Mouse (Mus musculus) C2C12 (cell line): ENCODE measurements around the gene Ssr3. TPM values are rescaled to one million over a fixed set of nuclear protein-coding genes. Genes with fewer than 3 reads are reported as not detected.

Source experiments
- H3K27me3 ChIP-seq: one replicate; pipeline ENCODE4 v1.6.1; 2011; ENCODE audit not compliant: control insufficient read depth, insufficient read depth, insufficient read length
- H3K36me3 ChIP-seq: one replicate; pipeline ENCODE4 v1.6.1; 2011; ENCODE audit not compliant: control insufficient read depth, insufficient read depth
- H3K4me3 ChIP-seq: one replicate; pipeline ENCODE4 v1.5.1; 2011; ENCODE audit warnings: mild to moderate bottlenecking, control low read depth; ENCODE audit not compliant: poor library complexity, insufficient read depth, severe bottlenecking
- H3K79me2 ChIP-seq: one replicate; pipeline ENCODE4 v1.6.1; 2011; ENCODE audit not compliant: control insufficient read depth, insufficient read depth
- H3K79me3 ChIP-seq: one replicate; pipeline ENCODE4 v1.6.1; 2011; ENCODE audit warnings: low read depth, control low read depth
- H3ac ChIP-seq: one replicate; pipeline ENCODE3; 2011; ENCODE audit warnings: low read depth; ENCODE audit not compliant: control insufficient read depth, insufficient read length
- CEBPB ChIP-seq: IDR thresholded peaks from one replicate; pipeline ENCODE4 v1.6.1; 2011; ENCODE audit warnings: low read depth, mild to moderate bottlenecking, control low read depth, moderate library complexity
- CTCF ChIP-seq: IDR thresholded peaks from one replicate; pipeline ENCODE4 v1.5.1; 2011; ENCODE audit not compliant: control insufficient read depth, insufficient read depth, insufficient read length
- FOSL1 ChIP-seq: IDR thresholded peaks from one replicate; pipeline ENCODE4 v1.8.0; 2011; ENCODE audit warnings: mild to moderate bottlenecking, low read length; ENCODE audit not compliant: poor library complexity, insufficient read depth, severe bottlenecking
- MAX ChIP-seq: IDR thresholded peaks from one replicate; pipeline ENCODE4 v1.6.1; 2011; ENCODE audit warnings: mild to moderate bottlenecking, control low read depth
- MYOD1 ChIP-seq: IDR thresholded peaks from one replicate; pipeline ENCODE4 v1.6.1; 2011; ENCODE audit warnings: low read depth; ENCODE audit not compliant: control insufficient read depth, insufficient read length
- MYOG ChIP-seq: IDR thresholded peaks from one replicate; pipeline ENCODE4 v1.6.1; 2011; ENCODE audit not compliant: control insufficient read depth, insufficient read length; ENCODE audit errors: extremely low read depth
- USF1 ChIP-seq: IDR thresholded peaks from one replicate; pipeline ENCODE4 v1.6.1; 2011; ENCODE audit warnings: low read depth, mild to moderate bottlenecking, control low read depth, moderate library complexity
- polyA plus RNA-seq: library from polyadenylated mRNA; unstranded; fragments of >200 nt; fragmentation: generic; extraction: Trizol; gene quantifications from one replicate; pipeline ENCODE4 v1.2.1, GENCODE M21; 2012; ENCODE audit warnings: missing spikeins

Gene Ssr3
- polyA plus RNA-seq, 1 experiment: 94.4 TPM

GRCm38 (mm10) chr3:65358841-65359240, 33.6 kb downstream of the Ssr3 start:
- Histone ChIP-seq H3ac (no peak overlapping the region), H3K27me3 (no peaks in the 10 kb centered on the region), H3K4me3 (no peak overlapping the region), H3K79me2 (no peaks in the 10 kb centered on the region), H3K36me3 (peaks cover 9% of the 10 kb centered on the region), H3K79me3 (no peaks in the 10 kb centered on the region)
- TF ChIP-seq USF1: no peak
- TF ChIP-seq MAX: no peak
- no peak for TF ChIP-seq CTCF
- TF ChIP-seq MYOG: no peak
- TF ChIP-seq MYOD1: no peak
- TF ChIP-seq FOSL1: no peak
- TF ChIP-seq CEBPB: no peak

DNA sequence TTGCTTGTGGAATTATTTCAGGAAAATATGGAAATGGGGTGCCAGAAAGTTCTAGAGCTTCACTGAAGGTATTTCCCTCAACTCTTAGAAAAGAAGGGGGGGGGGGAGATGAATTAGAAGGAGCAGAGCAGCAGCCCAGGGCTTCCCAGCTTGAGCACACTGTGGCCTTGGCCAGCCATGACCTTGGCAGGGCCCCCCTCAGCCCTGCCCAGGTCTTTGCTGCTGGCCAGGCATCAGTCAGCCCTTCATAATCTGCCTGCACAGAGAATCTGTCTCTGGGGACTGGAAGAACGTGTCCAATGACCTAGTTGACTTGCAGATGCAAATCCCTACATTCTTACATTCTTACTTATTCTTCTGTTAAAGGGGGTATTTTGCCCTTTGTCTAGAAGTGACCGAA, 34.1 kb downstream of the Ssr3 start:
- H3K4me3 ChIP-seq: no peak overlapping the region
- H3K36me3 ChIP-seq: peaks cover 8% of the 10 kb centered on the region
- H3K27me3 ChIP-seq: no peaks in the 10 kb centered on the region
- no peaks in the 10 kb centered on the region for H3K79me3 ChIP-seq
- no peak overlapping the region for H3ac ChIP-seq
- no peaks in the 10 kb centered on the region for H3K79me2 ChIP-seq
- TF ChIP-seq FOSL1 (no peak), CTCF (no peak), CEBPB (no peak), MAX (no peak)

GRCm38 (mm10) chr3:65355479-65355878, 36.9 kb downstream of the Ssr3 start:
- H3K27me3 ChIP-seq: no peaks in the 10 kb centered on the region
- no peak for TF ChIP-seq MAX
- no peak for TF ChIP-seq USF1
- TF ChIP-seq CTCF: no peak
- no peak for TF ChIP-seq FOSL1
- TF ChIP-seq MYOG: no peak
- TF ChIP-seq CEBPB: no peak
- no peak for TF ChIP-seq MYOD1
- H3ac ChIP-seq: no peak overlapping the region
- no peaks in the 10 kb centered on the region for H3K79me2 ChIP-seq
- no peaks in the 10 kb centered on the region for H3K79me3 ChIP-seq
- H3K4me3 ChIP-seq: no peak overlapping the region
- no peaks in the 10 kb centered on the region for H3K36me3 ChIP-seq

DNA sequence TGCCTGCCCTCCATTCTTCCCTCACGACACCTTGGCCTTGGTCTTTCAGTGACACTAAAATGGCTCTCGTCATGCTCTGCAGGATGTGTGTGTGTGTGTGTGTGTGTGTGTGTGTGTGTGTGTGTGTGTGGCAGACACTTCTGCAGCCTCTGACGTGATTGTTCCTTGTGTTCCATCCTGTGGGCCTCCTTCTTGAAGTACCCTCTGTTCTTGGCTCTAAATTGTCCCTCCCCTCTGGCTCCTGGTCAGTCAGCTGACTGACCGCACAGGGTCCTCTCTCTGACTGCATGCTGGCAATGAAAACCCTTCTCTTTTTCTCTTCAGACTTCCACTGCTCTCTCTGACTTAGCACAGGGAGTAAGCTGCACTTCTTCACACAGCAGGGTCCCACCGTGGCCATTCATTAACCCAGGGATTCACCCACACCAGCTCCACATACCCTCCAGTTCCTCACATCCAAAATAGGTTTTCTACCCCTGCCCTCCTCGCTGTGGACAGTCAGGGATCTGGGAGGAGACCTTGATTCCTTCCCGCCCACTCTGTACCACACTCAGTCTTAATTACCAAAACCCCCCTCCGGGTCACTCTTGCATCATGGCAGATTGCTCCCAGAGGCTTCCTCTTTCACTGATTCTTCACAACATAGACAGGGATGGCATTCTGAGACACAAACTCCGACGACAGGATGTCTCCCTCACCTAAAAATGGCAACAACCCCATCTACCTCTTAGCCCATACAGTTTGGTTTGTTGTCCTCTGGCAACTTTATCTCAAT, 39.0 kb downstream of the Ssr3 start:
- Histone ChIP-seq H3ac (no peak overlapping the region), H3K27me3 (no peaks in the 10 kb centered on the region), H3K36me3 (no peaks in the 10 kb centered on the region), H3K79me3 (no peaks in the 10 kb centered on the region), H3K79me2 (no peaks in the 10 kb centered on the region), H3K4me3 (no peak overlapping the region)
- TF ChIP-seq MYOD1: no peak
- TF ChIP-seq CEBPB: no peak
- no peak for TF ChIP-seq MAX
- TF ChIP-seq FOSL1: no peak
- TF ChIP-seq MYOG: no peak
- no peak for TF ChIP-seq USF1
- TF ChIP-seq CTCF: no peak

DNA sequence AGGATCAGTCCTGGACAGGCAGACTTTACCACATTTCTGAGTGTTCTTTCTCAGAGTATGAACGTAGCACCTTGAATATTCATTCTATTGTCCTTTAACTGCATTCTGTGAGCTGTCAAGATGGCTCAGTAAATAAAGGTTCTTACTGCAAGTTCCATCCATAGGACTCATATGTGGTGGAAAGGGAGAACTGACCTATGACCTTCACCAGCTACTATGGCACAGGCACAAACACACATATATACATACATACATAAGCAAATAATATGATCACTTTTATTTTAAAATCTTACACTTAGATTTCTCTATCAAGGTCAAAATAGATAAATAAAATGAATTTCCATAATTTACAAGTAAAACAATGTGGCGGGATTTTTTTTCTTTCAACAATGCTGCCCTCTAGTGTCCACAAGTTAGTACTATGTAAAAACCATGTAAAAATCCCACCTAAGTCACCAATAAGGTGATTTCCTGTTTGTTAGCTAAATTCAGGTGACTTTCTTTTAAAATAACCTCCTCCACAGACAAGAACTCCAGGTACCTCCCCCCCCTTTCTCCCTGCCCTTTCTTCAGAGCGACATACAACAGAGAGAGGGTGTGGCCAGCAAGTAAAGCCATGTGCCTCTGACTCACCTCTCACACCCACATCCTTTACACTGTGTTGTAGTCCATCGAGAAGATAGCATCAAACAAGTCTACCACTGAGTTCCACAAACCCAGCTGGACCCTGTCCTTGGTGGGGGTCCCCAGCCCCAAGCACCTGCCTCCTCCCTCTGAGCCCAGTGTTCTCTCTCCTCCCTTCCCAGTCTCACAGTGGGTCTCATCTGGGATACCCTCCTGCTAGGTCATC, 39.9 kb downstream of the Ssr3 start:
- no peaks in the 10 kb centered on the region for H3K27me3 ChIP-seq
- TF ChIP-seq USF1 (peak; percentile 58), MYOD1 (no peak), CEBPB (no peak), MAX (peak; percentile 46), MYOG (no peak)
- H3K4me3 ChIP-seq: no peak overlapping the region
- no peaks in the 10 kb centered on the region for H3K79me3 ChIP-seq
- H3ac ChIP-seq: no peak overlapping the region
- H3K79me2 ChIP-seq: no peaks in the 10 kb centered on the region
- H3K36me3 ChIP-seq: no peaks in the 10 kb centered on the region
